Mouse (Mus musculus): ENCODE data around the gene Creb3l2. TPM values are rescaled to one million over a fixed set of nuclear protein-coding genes. Genes with fewer than 3 reads are reported as not detected.
"Not testable (repeated sequence)": the region's sequence is repeated elsewhere in the genome, so short reads cannot be mapped to it uniquely, and the experiment has no call there.

Creb3l2 gene
- polyA plus RNA-seq, 1 experiment: 8.2 TPM

DNA sequence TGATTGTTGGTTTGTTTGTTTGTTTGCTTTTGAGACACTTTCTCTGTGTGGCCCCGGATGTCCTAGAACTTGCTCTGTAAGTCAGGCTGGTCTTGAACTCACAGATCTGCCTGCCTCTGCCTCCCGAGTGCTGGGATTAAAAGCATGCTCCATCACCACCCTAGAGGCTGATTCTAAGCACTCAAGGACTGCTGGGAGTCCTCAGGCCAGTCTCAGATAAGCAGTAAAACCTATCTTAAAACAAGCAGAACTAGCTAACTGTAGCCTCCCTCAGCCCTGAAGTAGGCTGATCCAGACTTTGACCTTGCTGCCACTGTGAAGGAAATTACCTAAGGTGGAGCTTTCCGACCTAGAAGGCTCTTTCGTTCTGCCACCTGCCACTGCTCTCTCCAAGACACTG lies 28.3 kb upstream of the Creb3l2 start:
- H3K4me3 ChIP-seq (replicated peaks; ENCODE audit: control insufficient read depth, low read depth, low read length): no peak overlapping the region
- 78% methylated on average over 4 of the region's 4 CpGs for WGBS

GRCm38 (mm10) chr6:37465847-37466246 lies 23.9 kb upstream of the Creb3l2 start:
- no peaks in the 10 kb centered on the region for H3K4me1 ChIP-seq (ENCODE audit: control insufficient read depth, insufficient read depth, low read length)
- TF ChIP-seq POLR2A (IDR thresholded peaks at IDR 0.05; ENCODE audit: borderline replicate concordance, control insufficient read depth, low read depth, low read length) (no peak), CTCF (IDR thresholded peaks at IDR 0.05; ENCODE audit: control insufficient read depth, insufficient read depth, low read length) (no peak)
- H3K27ac ChIP-seq (ENCODE audit: control insufficient read depth, insufficient read depth, low read depth, low read length, poor library complexity): no peak overlapping the region
- 77% methylated on average over 5 of the region's 5 CpGs for WGBS
- H3K4me3 ChIP-seq (replicated peaks; ENCODE audit: control insufficient read depth, low read depth, low read length): no peak overlapping the region

More for the DNA sequence above, 28.3 kb upstream of the Creb3l2 start:
- H3K27ac ChIP-seq (ENCODE audit: control insufficient read depth, insufficient read depth, low read depth, low read length, poor library complexity): no peak overlapping the region
- TF ChIP-seq CTCF (IDR thresholded peaks at IDR 0.05; ENCODE audit: control insufficient read depth, insufficient read depth, low read length) (no peak), POLR2A (IDR thresholded peaks at IDR 0.05; ENCODE audit: borderline replicate concordance, control insufficient read depth, low read depth, low read length) (no peak)
- no peaks in the 10 kb centered on the region for H3K4me1 ChIP-seq (ENCODE audit: control insufficient read depth, insufficient read depth, low read length)

- no peak overlapping the region for H3K27ac ChIP-seq (ENCODE audit: control insufficient read depth, insufficient read depth, low read depth, low read length, poor library complexity)
Measured at GRCm38 (mm10) chr6:37465356-37465755, 23.4 kb upstream of the Creb3l2 start.

GRCm38 (mm10) chr6:37464585-37464984 lies 22.6 kb upstream of the Creb3l2 start:
- WGBS: 6% methylated on average over 5 of the region's 5 CpGs
- TF ChIP-seq CTCF (IDR thresholded peaks at IDR 0.05; ENCODE audit: control insufficient read depth, insufficient read depth, low read length) (no peak), POLR2A (IDR thresholded peaks at IDR 0.05; ENCODE audit: borderline replicate concordance, control insufficient read depth, low read depth, low read length) (no peak)
- no peak overlapping the region for H3K27ac ChIP-seq (ENCODE audit: control insufficient read depth, insufficient read depth, low read depth, low read length, poor library complexity)

More at GRCm38 (mm10) chr6:37465356-37465755, 23.4 kb upstream of the Creb3l2 start:
- TF ChIP-seq POLR2A (IDR thresholded peaks at IDR 0.05; ENCODE audit: borderline replicate concordance, control insufficient read depth, low read depth, low read length): no peak
- TF ChIP-seq CTCF (IDR thresholded peaks at IDR 0.05; ENCODE audit: control insufficient read depth, insufficient read depth, low read length): no peak
- H3K4me1 ChIP-seq (ENCODE audit: control insufficient read depth, insufficient read depth, low read length): no peaks in the 10 kb centered on the region
- H3K4me3 ChIP-seq (replicated peaks; ENCODE audit: control insufficient read depth, low read depth, low read length): no peak overlapping the region

DNA sequence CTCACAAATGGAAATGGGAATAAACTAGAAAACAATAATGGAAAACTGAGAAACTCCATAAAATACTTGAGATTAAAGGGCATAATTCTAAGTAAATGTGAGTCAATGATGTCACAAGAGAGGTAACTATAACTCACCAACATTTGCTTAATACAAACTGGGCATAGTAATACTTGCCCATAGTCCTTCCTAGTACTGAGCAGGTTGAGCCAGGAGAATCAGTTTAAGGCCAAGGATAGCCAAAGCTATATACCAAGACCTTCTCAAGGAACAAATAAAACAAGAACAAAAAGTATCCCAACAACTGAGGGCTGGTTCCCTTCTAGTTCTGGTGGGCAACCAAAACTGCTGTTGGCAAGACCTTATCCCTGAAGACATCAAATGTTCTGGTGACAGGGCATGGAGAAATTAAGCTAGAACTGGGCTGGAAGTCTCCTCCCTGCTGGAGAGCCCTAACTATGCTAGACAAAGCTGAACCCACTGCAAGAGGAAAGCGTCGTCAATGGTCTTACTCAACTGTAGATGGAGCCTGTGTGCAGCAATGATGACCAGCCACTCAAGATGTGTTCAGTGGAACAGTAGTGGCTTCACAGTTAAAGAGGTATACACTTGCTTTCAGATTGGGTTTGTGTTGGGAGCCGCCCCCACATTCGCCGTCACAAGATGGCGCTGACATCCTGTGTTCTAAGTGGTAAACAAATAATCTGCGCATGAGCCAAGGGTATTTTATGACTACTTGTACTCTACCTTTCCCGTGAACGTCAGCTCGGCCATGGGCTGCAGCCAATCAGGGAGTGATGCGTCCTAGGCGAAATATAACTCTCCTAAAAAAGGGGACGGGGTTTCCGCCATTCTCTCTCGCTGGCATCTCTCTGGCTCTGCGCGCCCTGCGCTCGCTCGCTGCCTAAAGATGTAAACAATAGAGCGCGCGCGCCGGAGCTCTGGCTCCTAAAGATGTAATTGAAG lies 21.9 kb upstream of the Creb3l2 start:
- not testable (repeated sequence) for H3K4me1 ChIP-seq (ENCODE audit: control insufficient read depth, insufficient read depth, low read length); H3K27ac ChIP-seq (ENCODE audit: control insufficient read depth, insufficient read depth, low read depth, low read length, poor library complexity)
- 1% methylated on average over 7 of the region's 25 CpGs for WGBS
- H3K4me3 ChIP-seq (replicated peaks; ENCODE audit: control insufficient read depth, low read depth, low read length): peak overlapping the region; percentile 26

More at GRCm38 (mm10) chr6:37464585-37464984, 22.6 kb upstream of the Creb3l2 start:
- H3K4me1 ChIP-seq (ENCODE audit: control insufficient read depth, insufficient read depth, low read length): no peaks in the 10 kb centered on the region
- peak overlapping the region; percentile 42 for H3K4me3 ChIP-seq (replicated peaks; ENCODE audit: control insufficient read depth, low read depth, low read length)

DNA sequence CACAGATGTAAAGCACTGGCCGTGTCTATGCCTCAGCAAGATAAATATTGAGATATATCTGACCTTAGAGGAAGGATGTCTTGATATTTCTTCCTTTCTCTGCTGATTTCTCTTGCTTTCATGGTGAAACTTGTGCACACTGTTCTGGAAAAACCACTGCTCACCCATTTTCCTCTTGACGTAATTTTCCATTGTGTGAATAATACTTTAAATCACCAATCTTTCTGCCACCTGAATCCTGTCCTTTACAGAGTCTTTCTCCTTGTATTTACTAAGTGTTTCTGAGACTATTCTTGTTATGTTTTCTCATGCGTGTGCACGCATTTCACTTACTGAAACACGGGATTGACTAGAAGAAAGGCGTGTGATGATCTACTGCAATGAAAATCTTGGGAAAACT lies 18.7 kb upstream of the Creb3l2 start:
- 76% methylated on average over 6 of the region's 6 CpGs for WGBS
- Histone ChIP-seq H3K4me1 (ENCODE audit: control insufficient read depth, insufficient read depth, low read length) (no peaks in the 10 kb centered on the region), H3K4me3 (replicated peaks; ENCODE audit: control insufficient read depth, low read depth, low read length) (no peak overlapping the region), H3K27ac (ENCODE audit: control insufficient read depth, insufficient read depth, low read depth, low read length, poor library complexity) (no peak overlapping the region)
- TF ChIP-seq POLR2A (IDR thresholded peaks at IDR 0.05; ENCODE audit: borderline replicate concordance, control insufficient read depth, low read depth, low read length) (no peak), CTCF (IDR thresholded peaks at IDR 0.05; ENCODE audit: control insufficient read depth, insufficient read depth, low read length) (no peak)

DNA sequence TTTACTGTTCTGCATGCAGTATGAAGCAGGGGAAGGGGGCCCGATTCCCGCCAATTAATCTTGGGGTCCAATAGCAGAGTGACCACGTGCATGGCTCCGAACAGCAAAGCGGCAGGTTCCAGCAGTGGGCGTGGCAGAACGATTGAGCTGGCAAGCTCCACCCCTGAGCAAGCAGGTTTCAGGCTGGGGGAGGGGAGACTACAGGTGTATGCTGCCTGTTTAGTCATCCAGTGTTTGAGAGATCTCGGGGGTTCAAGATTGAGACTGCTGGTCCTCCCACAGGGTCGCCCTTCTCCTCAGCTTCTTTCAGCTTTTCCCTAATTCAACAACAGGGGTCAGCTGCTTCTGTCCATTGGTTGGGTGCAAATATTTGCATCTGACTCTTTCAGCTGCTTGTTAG lies 17.7 kb upstream of the Creb3l2 start:
- H3K27ac ChIP-seq (ENCODE audit: control insufficient read depth, insufficient read depth, low read depth, low read length, poor library complexity); H3K4me1 ChIP-seq (ENCODE audit: control insufficient read depth, insufficient read depth, low read length); H3K4me3 ChIP-seq (replicated peaks; ENCODE audit: control insufficient read depth, low read depth, low read length): not testable (repeated sequence)
- 80% methylated on average over 9 of the region's 9 CpGs for WGBS

GRCm38 (mm10) chr6:37457990-37458655 lies 16.2 kb upstream of the Creb3l2 start:
- Histone ChIP-seq H3K4me1 (ENCODE audit: control insufficient read depth, insufficient read depth, low read length) (no peaks in the 10 kb centered on the region), H3K27ac (ENCODE audit: control insufficient read depth, insufficient read depth, low read depth, low read length, poor library complexity) (no peak overlapping the region), H3K4me3 (replicated peaks; ENCODE audit: control insufficient read depth, low read depth, low read length) (no peak overlapping the region)
- TF ChIP-seq POLR2A (IDR thresholded peaks at IDR 0.05; ENCODE audit: borderline replicate concordance, control insufficient read depth, low read depth, low read length): no peak
- no peak for TF ChIP-seq CTCF (IDR thresholded peaks at IDR 0.05; ENCODE audit: control insufficient read depth, insufficient read depth, low read length)
- WGBS: 53% methylated on average over 10 of the region's 10 CpGs

Data from bone marrow, adult 2 months (tissue).